ENCODE assay signal across 9 mouse cellular contexts in the genomic region with DNA sequence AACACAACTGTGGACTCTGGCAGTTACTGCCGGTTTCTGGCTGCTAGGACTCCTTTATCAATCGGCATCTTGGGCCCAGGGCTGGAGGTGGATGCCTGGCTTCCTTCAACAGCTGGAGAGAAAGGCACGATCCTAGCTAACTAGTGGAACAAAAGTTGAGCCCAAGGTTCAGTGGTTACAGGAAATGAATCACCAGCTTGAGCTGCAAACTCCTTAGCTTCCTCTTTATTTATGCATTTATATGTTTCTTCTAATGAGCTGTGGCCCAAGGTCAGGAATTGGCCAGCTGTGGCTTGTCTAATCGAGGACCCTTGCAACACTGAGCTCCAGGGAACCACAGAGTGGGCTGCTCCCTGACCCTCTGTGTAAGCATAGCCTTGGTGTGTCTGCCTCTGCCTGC.
DNase-seq lines count a peak whose midpoint lies in the region; ATAC-seq lines count a peak whose summit lies in the region.
"Had no signal": no experiment of that assay in that cellular context is flagged by ENCODE, and none has a peak within 500 bp of the region (broad histone marks: within the 10 kb centered on the region; RNA-seq: fewer than 3 reads in every experiment).

No protein-coding gene starts in this region.

- no peaks in the 10 kb centered on the region for H3K36me3 ChIP-seq in forebrain, embryonic 11.5 days (ENCODE audit: control insufficient read depth, insufficient read depth, low read length)
- no peaks in the 10 kb centered on the region for H3K36me3 ChIP-seq in hindbrain, embryonic 11.5 days (ENCODE audit: control insufficient read depth, insufficient read depth, low read length)
- H3K36me3 ChIP-seq: hindbrain, embryonic 10.5 days; limb, embryonic 13.5 days had no signal

- no peak overlapping the region for H3K4me2 ChIP-seq in forebrain, embryonic 11.5 days (ENCODE audit: low read depth, low read length, severe bottlenecking)
- no peak overlapping the region for H3K4me2 ChIP-seq in hindbrain, embryonic 11.5 days (replicated peaks; ENCODE audit: low read depth, low read length)
- H3K4me2 ChIP-seq: limb, embryonic 13.5 days had no signal

- H3K4me3 ChIP-seq in forebrain, embryonic 11.5 days (ENCODE audit: low read depth, low read length): no peak overlapping the region
- H3K4me3 ChIP-seq in hindbrain, embryonic 11.5 days (ENCODE audit: low read depth, low read length): no peak overlapping the region
- H3K4me3 ChIP-seq: hindbrain, embryonic 10.5 days; limb, embryonic 13.5 days had no signal

- no peaks in the 10 kb centered on the region for H3K27me3 ChIP-seq in forebrain, embryonic 11.5 days (ENCODE audit: control insufficient read depth, insufficient read depth, low read length)
- no peaks in the 10 kb centered on the region for H3K27me3 ChIP-seq in hindbrain, embryonic 11.5 days (ENCODE audit: control insufficient read depth, insufficient read depth, low read length)
- H3K27me3 ChIP-seq: limb, embryonic 13.5 days had no signal

- no peak overlapping the region for H3K27ac ChIP-seq in forebrain, embryonic 11.5 days (ENCODE audit: low read depth, low read length)
- no peak overlapping the region for H3K27ac ChIP-seq in hindbrain, embryonic 11.5 days (ENCODE audit: low read depth, low read length)
- H3K27ac ChIP-seq: hindbrain, embryonic 10.5 days; limb, embryonic 13.5 days had no signal

- WGBS in forebrain, embryonic 11.5 days: 80% methylated on average over 4 of the region's 4 CpGs
- 78% methylated on average over 4 of the region's 4 CpGs for WGBS in hindbrain, embryonic 11.5 days

- H3K9ac ChIP-seq in forebrain, embryonic 11.5 days (ENCODE audit: low read length): no peak overlapping the region
- H3K9ac ChIP-seq in hindbrain, embryonic 11.5 days (ENCODE audit: low read depth, low read length): no peak overlapping the region
- H3K9ac ChIP-seq: limb, embryonic 13.5 days had no signal

- ATAC-seq in forebrain, embryonic 11.5 days (replicated peaks; ENCODE audit: low FRiP score): no peak
- no peak for ATAC-seq in hindbrain, embryonic 11.5 days (ENCODE audit: low FRiP score)

- DNase-seq in B cell, adult 2 months: peak; percentile 49 to 51
- DNase-seq in MEL-GATA-1-ER (ENCODE audit: extremely low read depth, low read depth): peak; percentile 80
- peak; percentile 41 to 60 for DNase-seq in kidney, adult 8-10 months
- peak; percentile 44 to 78 for DNase-seq in lung, postnatal 4 days
- DNase-seq in forebrain, embryonic 11.5 days (ENCODE audit: low spot score): no peak
- no peak for DNase-seq in urinary bladder, adult 2 months (ENCODE audit: low spot score)
- no peak for DNase-seq in hindbrain, embryonic 11.5 days (ENCODE audit: low spot score)

- H3K4me1 ChIP-seq in forebrain, embryonic 11.5 days (replicated peaks; ENCODE audit: control insufficient read depth, insufficient read depth, low read length): no peaks in the 10 kb centered on the region
- H3K4me1 ChIP-seq in hindbrain, embryonic 11.5 days (replicated peaks; ENCODE audit: control insufficient read depth, insufficient read depth, low read length): no peaks in the 10 kb centered on the region

- no peaks in the 10 kb centered on the region for H3K9me3 ChIP-seq in forebrain, embryonic 11.5 days (ENCODE audit: control insufficient read depth, low read length)
- H3K9me3 ChIP-seq in hindbrain, embryonic 11.5 days (ENCODE audit: control insufficient read depth, low read length): no peaks in the 10 kb centered on the region

Comparison
In these comparisons a context has a peak if more than half of its experiments do, and no peak if none do; other contexts are left out.
1. DNase-seq: peak in B cell, adult 2 months (2 of 2), MEL-GATA-1-ER (single experiment), kidney, adult 8-10 months (2 of 2) and lung, postnatal 4 days (2 of 2); none in forebrain, embryonic 11.5 days (single experiment), urinary bladder, adult 2 months (single experiment) and hindbrain, embryonic 11.5 days (single experiment).